Mouse (Mus musculus) testis, adult 2 months (tissue): ENCODE results near the gene Ddx58.

ENCODE experiments used
- CTCF ChIP-seq: fragments of 200-500 bp; IDR thresholded peaks from 2 replicates; pipeline ENCODE4 v1.5.1; 2012; ENCODE audit warnings: low read depth, mild to moderate bottlenecking, inconsistent platforms, low read length, moderate library complexity; ENCODE audit not compliant: control insufficient read depth, insufficient read depth, insufficient replicate concordance
- POLR2A ChIP-seq: fragments of 200-500 bp; IDR thresholded peaks from 2 replicates; pipeline ENCODE4 v1.6.1; 2012; ENCODE audit warnings: low read depth, mild to moderate bottlenecking, inconsistent platforms, low read length, moderate library complexity; ENCODE audit not compliant: control insufficient read depth

GRCm38 (mm10) chr4:40236829-40237228 lies 2.8 kb downstream of the Ddx58 start:
- TF ChIP-seq CTCF, result no peak
- no peak for TF ChIP-seq POLR2A
